Mouse (Mus musculus): ENCODE data around the gene Klk5. TPM values are rescaled to one million over a fixed set of nuclear protein-coding genes. Genes with fewer than 3 reads are reported as not detected.

Gene Klk5
- not detected in 2 replicates for polyA plus RNA-seq (2015; fragmentation: Nextera tagmentation; extraction: Ambion mirVana)

- no peaks in the 10 kb centered on the region for H3K9me3 ChIP-seq (replicated peaks)
- ATAC-seq (replicated peaks; ENCODE audit: low FRiP score): no peak
- no peaks in the 10 kb centered on the region for H3K36me3 ChIP-seq
- WGBS: 52% methylated on average over 3 of the region's 3 CpGs
- no peak within 1 kb of the TSS for H3K9ac ChIP-seq
- no peaks in the 10 kb centered on the region for H3K27me3 ChIP-seq
- no peak within 1 kb of the TSS for H3K27ac ChIP-seq
- no peak within 1 kb of the TSS for H3K4me2 ChIP-seq
- H3K4me1 ChIP-seq: no peaks in the 10 kb centered on the region
- H3K4me3 ChIP-seq (replicated peaks): no peak within 1 kb of the TSS
Observed at GRCm38 (mm10) chr7:43841701-43842100, at the start of gene Klk5. TSS of gene Klk5 (plus strand) at chr7:43841971.

GRCm38 (mm10) chr7:43796355-43796754 is 45.4 kb upstream of the Klk5 start:
- H3K4me3 ChIP-seq (replicated peaks): peak overlapping the region; percentile 60
- H3K4me1 ChIP-seq: peaks cover 23% of the 10 kb centered on the region
- H3K36me3 ChIP-seq: no peaks in the 10 kb centered on the region
- no peak overlapping the region for H3K27ac ChIP-seq
- H3K9ac ChIP-seq: peak overlapping the region; percentile 46; the same call in 1 of the 2 replicates
- 5% methylated on average over 8 of the region's 8 CpGs for WGBS
- ATAC-seq (replicated peaks; ENCODE audit: low FRiP score): 0 out of 2 replicates have a peak, but pooled peaks have one; percentile 3
- peak overlapping the region; percentile 90 for H3K4me2 ChIP-seq
- H3K27me3 ChIP-seq: peaks cover 15% of the 10 kb centered on the region
- no peaks in the 10 kb centered on the region for H3K9me3 ChIP-seq (replicated peaks)

- H3K4me1 ChIP-seq: peaks cover 23% of the 10 kb centered on the region
- H3K36me3 ChIP-seq: no peaks in the 10 kb centered on the region
- no peaks in the 10 kb centered on the region for H3K9me3 ChIP-seq (replicated peaks)
- peaks cover 15% of the 10 kb centered on the region for H3K27me3 ChIP-seq
- under 1% methylated on average over 28 of the region's 28 CpGs for WGBS
- H3K4me2 ChIP-seq: peak within 1 kb of the TSS; percentile 90
- peak; percentile 70 for ATAC-seq (replicated peaks; ENCODE audit: low FRiP score)
- no peak within 1 kb of the TSS for H3K27ac ChIP-seq
- H3K9ac ChIP-seq: peak within 1 kb of the TSS; percentile 46
- H3K4me3 ChIP-seq (replicated peaks): peak within 1 kb of the TSS; percentile 60
Observed at GRCm38 (mm10) chr7:43797333-43797769, 44.4 kb upstream of the Klk5 start, which contains the start of gene Klk8. TSS of gene Klk8 (plus strand) at chr7:43797577.

- ATAC-seq (replicated peaks; ENCODE audit: low FRiP score): peak; percentile 63
- Histone ChIP-seq H3K36me3 (no peaks in the 10 kb centered on the region), H3K4me1 (peaks cover 23% of the 10 kb centered on the region), H3K27me3 (peaks cover 15% of the 10 kb centered on the region), H3K27ac (no peak overlapping the region), H3K4me2 (peak overlapping the region; percentile 90), H3K4me3 (replicated peaks) (peak overlapping the region; percentile 60), H3K9ac (peak overlapping the region; percentile 46), H3K9me3 (replicated peaks) (no peaks in the 10 kb centered on the region)
- WGBS: 38% methylated on average over 13 of the region's 13 CpGs
Observed at GRCm38 (mm10) chr7:43797844-43798462, 43.8 kb upstream of the Klk5 start.

GRCm38 (mm10) chr7:43799876-43800275 is 41.9 kb upstream of the Klk5 start:
- Histone ChIP-seq H3K4me1 (peaks cover 23% of the 10 kb centered on the region), H3K9ac (no peak overlapping the region), H3K36me3 (no peaks in the 10 kb centered on the region), H3K27me3 (peaks cover 15% of the 10 kb centered on the region), H3K27ac (no peak overlapping the region), H3K4me2 (no peak overlapping the region), H3K9me3 (replicated peaks) (no peaks in the 10 kb centered on the region), H3K4me3 (replicated peaks) (no peak overlapping the region)
- ATAC-seq (replicated peaks; ENCODE audit: low FRiP score): no peak
- 77% methylated on average over 7 of the region's 7 CpGs for WGBS

GRCm38 (mm10) chr7:43810994-43811393 is 30.8 kb upstream of the Klk5 start, which contains the start of gene Klk7:
TSS of gene Klk7 (plus strand) at chr7:43811294.
- Histone ChIP-seq H3K9ac (no peak within 1 kb of the TSS), H3K4me1 (no peaks in the 10 kb centered on the region), H3K4me2 (no peak within 1 kb of the TSS), H3K27ac (no peak within 1 kb of the TSS), H3K4me3 (replicated peaks) (no peak within 1 kb of the TSS), H3K9me3 (replicated peaks) (no peaks in the 10 kb centered on the region), H3K27me3 (no peaks in the 10 kb centered on the region), H3K36me3 (no peaks in the 10 kb centered on the region)
- WGBS: 47% methylated on average over 5 of the region's 5 CpGs
- no peak for ATAC-seq (replicated peaks; ENCODE audit: low FRiP score)

- ATAC-seq (replicated peaks; ENCODE audit: low FRiP score): no peak
- 89% methylated on average over 7 of the region's 7 CpGs for WGBS
- no peaks in the 10 kb centered on the region for H3K4me1 ChIP-seq
Observed at GRCm38 (mm10) chr7:43815211-43815610, 26.6 kb upstream of the Klk5 start.

GRCm38 (mm10) chr7:43816746-43817145 is 25.0 kb upstream of the Klk5 start:
- H3K36me3 ChIP-seq: no peaks in the 10 kb centered on the region
- H3K4me3 ChIP-seq (replicated peaks): no peak overlapping the region
- no peaks in the 10 kb centered on the region for H3K9me3 ChIP-seq (replicated peaks)
- H3K9ac ChIP-seq: no peak overlapping the region
- ATAC-seq (replicated peaks; ENCODE audit: low FRiP score): peak; percentile 54
- H3K27me3 ChIP-seq: no peaks in the 10 kb centered on the region
- no peaks in the 10 kb centered on the region for H3K4me1 ChIP-seq
- no peak overlapping the region for H3K27ac ChIP-seq
- no peak overlapping the region for H3K4me2 ChIP-seq

More at GRCm38 (mm10) chr7:43815211-43815610, 26.6 kb upstream of the Klk5 start:
- no peaks in the 10 kb centered on the region for H3K36me3 ChIP-seq
- H3K27me3 ChIP-seq: no peaks in the 10 kb centered on the region
- no peak overlapping the region for H3K9ac ChIP-seq
- H3K9me3 ChIP-seq (replicated peaks): no peaks in the 10 kb centered on the region
- no peak overlapping the region for H3K27ac ChIP-seq
- no peak overlapping the region for H3K4me3 ChIP-seq (replicated peaks)
- no peak overlapping the region for H3K4me2 ChIP-seq

GRCm38 (mm10) chr7:43821581-43821980 is 20.2 kb upstream of the Klk5 start:
- ATAC-seq (replicated peaks; ENCODE audit: low FRiP score): no peak
- H3K27me3 ChIP-seq: no peaks in the 10 kb centered on the region
- 85% methylated on average over 7 of the region's 7 CpGs for whole genome bisulfite sequencing

GRCm38 (mm10) chr7:43824199-43824598 is 17.6 kb upstream of the Klk5 start, which contains the start of gene Klk6:
TSS of gene Klk6 (plus strand) at chr7:43824499.
- no peak within 1 kb of the TSS for H3K4me3 ChIP-seq (replicated peaks)
- no peaks in the 10 kb centered on the region for H3K27me3 ChIP-seq
- no peak within 1 kb of the TSS for H3K9ac ChIP-seq
- no peak within 1 kb of the TSS for H3K4me2 ChIP-seq
- H3K36me3 ChIP-seq: no peaks in the 10 kb centered on the region
- no peaks in the 10 kb centered on the region for H3K9me3 ChIP-seq (replicated peaks)
- no peak for ATAC-seq (replicated peaks; ENCODE audit: low FRiP score)
- H3K4me1 ChIP-seq: no peaks in the 10 kb centered on the region
- no peak within 1 kb of the TSS for H3K27ac ChIP-seq
- WGBS: 83% methylated on average over 10 of the region's 10 CpGs

More at GRCm38 (mm10) chr7:43821581-43821980, 20.2 kb upstream of the Klk5 start:
- H3K4me3 ChIP-seq (replicated peaks): no peak overlapping the region
- no peak overlapping the region for H3K9ac ChIP-seq
- H3K36me3 ChIP-seq: no peaks in the 10 kb centered on the region
- H3K9me3 ChIP-seq (replicated peaks): no peaks in the 10 kb centered on the region
- no peak overlapping the region for H3K27ac ChIP-seq
- H3K4me2 ChIP-seq: no peak overlapping the region
- H3K4me1 ChIP-seq: no peaks in the 10 kb centered on the region

- Histone ChIP-seq H3K4me1 (no peaks in the 10 kb centered on the region), H3K27ac (no peak overlapping the region), H3K4me2 (no peak overlapping the region), H3K9ac (no peak overlapping the region), H3K9me3 (replicated peaks) (no peaks in the 10 kb centered on the region), H3K27me3 (no peaks in the 10 kb centered on the region), H3K4me3 (replicated peaks) (no peak overlapping the region), H3K36me3 (no peaks in the 10 kb centered on the region)
- WGBS: 89% methylated on average over 5 of the region's 5 CpGs
- ATAC-seq (replicated peaks; ENCODE audit: low FRiP score): no peak
Observed at GRCm38 (mm10) chr7:43826056-43826455, 15.7 kb upstream of the Klk5 start.

- 84% methylated on average over 4 of the region's 4 CpGs for WGBS
- H3K4me2 ChIP-seq: no peak overlapping the region
- H3K27me3 ChIP-seq: no peaks in the 10 kb centered on the region
- H3K9ac ChIP-seq: no peak overlapping the region
- H3K4me1 ChIP-seq: no peaks in the 10 kb centered on the region
- H3K4me3 ChIP-seq (replicated peaks): no peak overlapping the region
- no peak overlapping the region for H3K27ac ChIP-seq
- H3K9me3 ChIP-seq (replicated peaks): no peaks in the 10 kb centered on the region
- no peaks in the 10 kb centered on the region for H3K36me3 ChIP-seq
- no peak for ATAC-seq (replicated peaks; ENCODE audit: low FRiP score)
Observed at GRCm38 (mm10) chr7:43827706-43828105, 14.1 kb upstream of the Klk5 start.
